Mouse (Mus musculus) cortical plate, adult 2 months (tissue): ENCODE measurements at regions not wholly inside any gene's neighbourhood (a gene's known extent, or its start where the extent isn't known, plus 50 kb on each side); places are given as distances from the start of the nearest gene placed in this dataset.

ENCODE experiments used
- CTCF ChIP-seq: fragments of 200-500 bp; IDR thresholded peaks from 2 replicates; pipeline ENCODE4 v1.5.1; 2011; ENCODE audit warnings: mild to moderate bottlenecking, control low read depth, low read length; ENCODE audit not compliant: insufficient read depth; ENCODE audit errors: extremely low read depth
- POLR2A ChIP-seq: fragments of 200-500 bp; IDR thresholded peaks from 2 replicates; pipeline ENCODE4 v1.6.1; 2011; ENCODE audit warnings: mild to moderate bottlenecking, low read length, control low read depth; ENCODE audit not compliant: insufficient read depth; ENCODE audit errors: extremely low read depth

DNA sequence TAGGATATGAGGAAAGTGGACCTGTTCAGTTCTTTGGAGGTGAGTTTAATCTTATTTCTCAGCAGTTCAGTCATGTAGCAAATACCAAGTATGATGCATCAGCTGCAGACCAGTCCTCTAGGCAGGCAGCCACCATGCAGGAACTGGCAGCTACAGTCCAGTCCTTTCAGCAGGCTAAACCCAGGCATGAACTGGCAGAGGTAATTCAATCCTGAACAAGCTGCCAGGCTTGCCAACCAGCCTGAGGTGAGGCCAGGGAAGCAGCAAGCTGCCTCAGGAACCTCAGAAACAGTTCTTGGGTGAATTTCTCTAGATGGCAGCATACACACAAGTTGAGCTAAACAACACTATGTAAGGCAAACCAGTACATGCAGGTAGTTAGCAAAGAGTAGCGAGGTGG, 951.5 kb upstream of the Acvr2a start:
- no peak for TF ChIP-seq CTCF
- no peak for TF ChIP-seq POLR2A
